Mouse (Mus musculus) erythroblast, embryonic 14.5 days (primary cell): Measurements from ENCODE around the gene Tsen2. TPM values are rescaled to one million over a fixed set of nuclear protein-coding genes. Genes with fewer than 3 reads are reported as not detected.

Source experiments
- H3K27me3 ChIP-seq: 2 replicates; pipeline ENCODE4 v1.6.1; 2012; ENCODE audit warnings: inconsistent platforms; ENCODE audit not compliant: control insufficient read depth
- H3K36me3 ChIP-seq: 2 replicates; pipeline ENCODE4 v1.6.1; 2012; ENCODE audit warnings: mild to moderate bottlenecking, inconsistent platforms; ENCODE audit not compliant: control insufficient read depth
- H3K4me1 ChIP-seq: 2 replicates; pipeline ENCODE4 v1.6.1; 2012; ENCODE audit warnings: inconsistent platforms; ENCODE audit not compliant: control insufficient read depth
- H3K4me3 ChIP-seq: replicated peaks from 2 replicates; pipeline ENCODE3; 2012; ENCODE audit warnings: moderate library complexity, mild to moderate bottlenecking, inconsistent platforms
- H3K9me3 ChIP-seq: 2 replicates; pipeline ENCODE4 v1.6.1; 2012; ENCODE audit warnings: low read length, inconsistent platforms, mixed read lengths; ENCODE audit not compliant: control insufficient read depth
- GATA1 ChIP-seq: IDR thresholded peaks from 2 replicates; pipeline ENCODE4 v1.6.1; 2012; ENCODE audit warnings: low read length, inconsistent platforms, mixed read lengths
- TAL1 ChIP-seq: IDR thresholded peaks from 3 replicates; pipeline ENCODE4 v1.6.1; 2012; ENCODE audit warnings: low read length, inconsistent platforms, mixed read lengths
- polyA plus RNA-seq: library from polyadenylated mRNA; stranded (reverse); fragments of >175 nt; gene quantifications from 2 replicates; pipeline ENCODE4 v1.2.3, GENCODE M21; 2012

Gene Tsen2
- polyA plus RNA-seq, 1 experiment: 0.16 TPM

- Histone ChIP-seq H3K4me1 (no peaks in the 10 kb centered on the region), H3K4me3 (no peak overlapping the region), H3K9me3 (no peaks in the 10 kb centered on the region), H3K36me3 (peaks cover 3% of the 10 kb centered on the region; the same call in 1 of the 2 replicates), H3K27me3 (no peaks in the 10 kb centered on the region)
- TF ChIP-seq TAL1 (no peak), GATA1 (no peak)
These were observed 41.9 kb downstream of the Tsen2 start for GRCm38 (mm10) chr6:115586321-115586720.

- H3K27me3 ChIP-seq: no peaks in the 10 kb centered on the region
- H3K36me3 ChIP-seq: no peaks in the 10 kb centered on the region
- H3K4me1 ChIP-seq: peaks cover 4% of the 10 kb centered on the region
- peak overlapping the region; percentile 45 for H3K4me3 ChIP-seq
- TF ChIP-seq TAL1: no peak
- H3K9me3 ChIP-seq: no peaks in the 10 kb centered on the region
These were observed 47.4 kb downstream of the Tsen2 start for GRCm38 (mm10) chr6:115591692-115592359.

DNA sequence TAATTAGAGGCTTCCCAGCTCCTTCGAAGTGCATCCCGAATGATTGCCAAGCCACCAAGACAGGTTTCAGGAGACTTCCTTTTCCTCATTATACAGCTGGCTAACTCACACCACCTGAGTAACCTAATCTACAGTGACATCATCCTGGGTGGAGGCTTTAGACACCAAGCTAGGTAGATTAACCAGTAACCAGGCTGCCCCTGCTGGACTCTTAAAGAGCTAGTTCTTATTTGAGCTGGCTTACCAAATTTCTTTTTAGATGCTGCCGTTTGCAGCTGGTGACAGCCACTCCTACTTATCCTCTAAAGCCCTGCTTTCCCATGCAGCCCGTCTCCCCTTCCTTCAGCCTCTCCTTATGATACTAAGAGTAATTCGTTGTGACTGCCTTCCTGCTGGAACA, 48.0 kb downstream of the Tsen2 start, which contains the start of gene Mkrn2os:
Gene Mkrn2os (minus strand): TSS at position 119 of the 400 bp plus-strand sequence.
- Histone ChIP-seq H3K9me3 (no peaks in the 10 kb centered on the region), H3K27me3 (no peaks in the 10 kb centered on the region), H3K36me3 (no peaks in the 10 kb centered on the region), H3K4me1 (peaks cover 4% of the 10 kb centered on the region), H3K4me3 (peak within 1 kb of the TSS; percentile 45)
- TF ChIP-seq TAL1: no peak
- TF ChIP-seq GATA1: no peak

- Histone ChIP-seq H3K27me3 (no peaks in the 10 kb centered on the region), H3K9me3 (no peaks in the 10 kb centered on the region), H3K4me1 (peaks cover 4% of the 10 kb centered on the region), H3K36me3 (no peaks in the 10 kb centered on the region), H3K4me3 (no peak overlapping the region)
- no peak for TF ChIP-seq TAL1
- no peak for TF ChIP-seq GATA1
These were observed 48.8 kb downstream of the Tsen2 start for GRCm38 (mm10) chr6:115593252-115593651.

GRCm38 (mm10) chr6:115594463-115594862, 50.0 kb downstream of the Tsen2 start:
- Histone ChIP-seq H3K4me1 (peaks cover 4% of the 10 kb centered on the region), H3K4me3 (no peak overlapping the region), H3K27me3 (no peaks in the 10 kb centered on the region), H3K36me3 (no peaks in the 10 kb centered on the region), H3K9me3 (no peaks in the 10 kb centered on the region)
- TF ChIP-seq GATA1 (no peak), TAL1 (no peak)

GRCm38 (mm10) chr6:115595667-115596066, 51.2 kb downstream of the Tsen2 start:
- Histone ChIP-seq H3K36me3 (no peaks in the 10 kb centered on the region), H3K4me3 (no peak overlapping the region), H3K27me3 (no peaks in the 10 kb centered on the region), H3K9me3 (no peaks in the 10 kb centered on the region), H3K4me1 (peaks cover 4% of the 10 kb centered on the region)
- no peak for TF ChIP-seq TAL1
- TF ChIP-seq GATA1: no peak

DNA sequence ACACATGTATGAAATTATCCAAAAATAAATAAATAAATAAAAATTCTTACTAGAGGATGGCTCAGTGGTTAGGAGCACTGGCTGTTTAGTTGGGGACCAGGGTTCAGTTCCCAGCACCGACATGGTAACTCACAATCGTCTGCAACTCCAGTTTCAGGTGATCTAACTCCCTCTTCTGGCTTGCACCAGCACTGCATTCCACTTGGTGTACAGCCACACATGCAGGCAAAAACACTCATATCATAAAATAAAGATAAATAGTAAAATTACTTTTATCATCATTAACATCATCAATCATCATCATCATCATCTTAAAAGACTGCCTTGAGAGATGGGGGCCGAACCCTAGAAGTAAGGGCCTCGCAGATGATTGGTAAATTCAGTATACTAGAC, 56.9 kb downstream of the Tsen2 start:
- H3K9me3 ChIP-seq: peaks cover 2% of the 10 kb centered on the region
- H3K27me3 ChIP-seq: no peaks in the 10 kb centered on the region
- peaks cover 22% of the 10 kb centered on the region for H3K4me1 ChIP-seq
- H3K36me3 ChIP-seq: peaks cover 14% of the 10 kb centered on the region
- H3K4me3 ChIP-seq: peak overlapping the region; percentile 83
- TF ChIP-seq GATA1 (no peak), TAL1 (no peak)

DNA sequence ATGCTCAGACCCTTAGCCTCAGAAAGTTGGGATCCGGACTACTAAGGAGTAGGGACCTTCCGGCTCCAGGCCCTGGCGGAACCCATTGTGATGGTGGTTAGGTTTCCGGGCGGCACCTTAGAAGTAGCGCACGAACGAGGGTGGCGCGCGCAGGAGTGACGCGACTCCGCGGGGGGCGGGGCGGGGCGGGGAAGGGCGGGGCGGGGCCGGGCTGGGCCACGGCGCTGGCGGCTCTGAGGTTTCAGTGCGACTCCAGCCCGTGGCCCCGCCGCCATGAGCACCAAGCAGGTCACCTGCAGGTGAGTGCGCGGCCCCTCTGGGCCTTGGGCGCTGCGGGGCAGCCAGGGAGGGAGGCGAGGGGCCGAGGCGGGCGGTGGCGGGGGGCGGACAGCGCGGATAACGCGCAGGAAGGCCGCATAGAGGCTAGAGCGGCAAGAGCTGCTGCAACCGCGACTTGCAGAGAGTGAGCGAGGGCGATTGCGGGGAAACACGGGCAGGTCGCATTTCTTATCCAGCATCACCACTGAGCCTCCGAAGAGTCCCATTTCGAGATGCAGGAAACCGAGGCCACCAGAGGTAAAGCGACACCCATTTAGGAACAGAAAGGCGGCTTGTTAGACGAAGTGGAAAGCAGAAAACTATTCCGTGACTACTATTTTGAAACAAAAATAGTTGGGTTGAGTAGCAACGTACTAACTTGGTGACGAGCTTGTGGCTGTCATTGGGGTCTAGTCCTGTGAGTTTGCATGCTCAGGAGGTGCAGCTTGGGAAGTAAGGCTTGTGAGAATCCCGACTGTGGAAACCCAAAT, 57.5 kb downstream of the Tsen2 start, which contains the start of gene Mkrn2:
Gene Mkrn2 (plus strand): TSS at position 188 of the 809 bp plus-strand sequence.
- H3K36me3 ChIP-seq: peaks cover 15% of the 10 kb centered on the region
- H3K9me3 ChIP-seq: peaks cover 2% of the 10 kb centered on the region
- peak within 1 kb of the TSS; percentile 83 for H3K4me3 ChIP-seq
- TF ChIP-seq GATA1 (no peak), TAL1 (no peak)
- peaks cover 22% of the 10 kb centered on the region for H3K4me1 ChIP-seq
- H3K27me3 ChIP-seq: no peaks in the 10 kb centered on the region

DNA sequence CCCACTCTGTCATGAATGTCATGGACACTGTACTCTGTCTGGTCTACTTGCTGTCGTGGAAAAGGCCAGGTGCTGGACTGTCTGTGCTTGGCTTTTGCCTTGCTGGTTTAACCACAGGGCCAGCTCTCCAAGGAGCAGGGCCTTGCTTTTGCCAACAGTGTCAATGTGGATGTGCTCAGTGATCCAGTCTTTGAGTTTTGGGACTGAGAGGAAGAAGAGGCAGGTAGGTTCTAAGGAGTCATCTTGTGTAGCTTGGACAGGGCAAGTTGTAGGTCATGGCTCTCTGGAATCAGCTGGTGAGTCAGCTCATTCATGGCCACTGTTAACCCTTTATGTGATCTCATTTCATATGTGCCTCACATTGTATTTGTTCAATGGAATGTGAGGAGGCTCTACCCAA, 62.0 kb downstream of the Tsen2 start:
- Histone ChIP-seq H3K9me3 (no peaks in the 10 kb centered on the region), H3K4me3 (no peak overlapping the region), H3K36me3 (peaks cover 39% of the 10 kb centered on the region), H3K4me1 (peaks cover 19% of the 10 kb centered on the region), H3K27me3 (no peaks in the 10 kb centered on the region)
- TF ChIP-seq GATA1 (no peak), TAL1 (no peak)
